Mouse (Mus musculus) yolk sac, embryonic 10.5 days (tissue): Measurements from ENCODE around the gene Nadk.
"Not testable (repeated sequence)": the region's sequence is repeated elsewhere in the genome, so short reads cannot be mapped to it uniquely, and the experiment has no call there.

Experiments used
- DNase-seq: peaks from one replicate; pipeline ENCODE4 v3.0.0-alpha.2; 2017; ENCODE audit warnings: low spot score

Gene Nadk

DNA sequence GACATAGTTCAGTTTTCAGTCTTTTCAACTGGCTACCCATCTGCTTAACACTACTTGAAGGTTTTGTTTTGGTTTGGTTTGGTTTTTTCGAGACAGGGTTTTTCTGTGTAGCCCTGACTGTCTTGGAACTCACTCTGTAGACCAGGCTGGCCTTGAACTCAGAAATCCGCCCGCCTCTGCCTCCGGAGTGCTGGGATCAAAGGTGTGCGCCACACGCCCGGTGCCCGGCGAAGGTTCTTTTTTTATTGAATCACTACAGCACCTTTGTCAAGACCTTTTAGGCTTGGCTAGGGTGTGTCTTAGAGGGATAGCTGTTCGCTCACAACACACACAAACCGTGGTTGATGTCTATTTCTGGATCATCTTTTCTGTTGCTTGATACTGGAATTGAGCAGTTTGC is 8.1 kb downstream of the Nadk start:
- not testable (repeated sequence) for DNase-seq

DNA sequence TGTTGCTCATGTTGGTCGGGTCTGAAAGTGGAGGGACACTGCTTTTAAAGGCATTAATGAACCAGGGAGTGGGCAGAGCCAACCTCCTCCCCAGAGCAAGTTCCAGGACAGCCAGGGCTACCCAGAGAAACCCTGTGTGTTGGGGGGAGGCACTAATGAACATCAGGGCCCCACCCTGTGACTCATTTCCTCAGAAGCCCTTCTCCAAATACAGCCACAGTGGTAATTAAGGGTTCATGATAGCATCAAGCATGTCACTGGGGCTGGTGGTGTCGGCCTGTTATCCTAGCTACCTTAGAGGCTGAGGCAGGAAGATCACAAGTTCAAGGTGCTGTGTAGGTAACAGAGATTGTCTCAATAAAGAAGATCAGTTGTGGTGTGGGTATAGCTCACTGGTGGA is 9.3 kb downstream of the Nadk start:
- DNase-seq: no peak

GRCm38 (mm10) chr4:155573155-155573554 is 11.0 kb downstream of the Nadk start:
- DNase-seq: no peak

DNA sequence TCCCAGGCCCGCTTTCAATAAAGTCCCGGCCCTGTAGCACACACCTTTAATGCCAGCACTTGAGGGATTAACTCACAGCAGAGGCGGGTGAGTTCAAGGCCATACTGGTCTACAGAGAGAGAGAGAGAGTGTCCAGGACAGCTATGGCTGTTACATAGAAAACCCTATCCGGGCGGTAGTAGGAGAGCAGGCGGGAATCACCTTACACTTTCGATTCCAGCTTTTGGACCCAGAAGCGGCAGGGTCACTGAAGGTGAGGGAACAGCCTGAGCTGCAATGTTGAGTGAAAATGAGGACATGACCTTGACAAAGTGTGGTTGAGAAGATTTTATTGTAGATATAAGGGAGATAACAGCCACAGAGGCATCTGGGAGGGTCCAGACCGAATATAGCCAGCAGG is 11.7 kb downstream of the Nadk start:
- no peak for DNase-seq

DNA sequence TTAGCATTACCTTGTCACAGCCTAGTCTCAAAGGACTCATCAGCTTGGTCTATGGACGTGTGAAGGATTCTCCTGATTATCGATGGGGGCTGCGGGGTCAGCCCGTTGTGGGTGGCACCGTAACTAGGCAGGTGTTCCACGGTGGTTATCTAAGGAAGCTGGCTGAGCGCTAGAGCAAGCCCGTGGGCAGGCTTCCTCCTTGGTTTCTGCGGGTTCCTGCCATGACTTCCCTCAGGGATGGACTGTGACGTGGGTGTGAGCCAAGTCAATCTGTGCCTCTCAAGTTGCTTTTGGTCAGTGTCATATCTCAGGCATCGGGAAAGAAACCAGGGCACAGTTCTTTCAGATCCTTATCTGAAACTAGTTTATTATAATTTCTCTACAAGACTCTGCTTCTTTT is 12.8 kb downstream of the Nadk start:
- no peak for DNase-seq

- DNase-seq: no peak
Observed at GRCm38 (mm10) chr4:155575521-155575920, 13.3 kb downstream of the Nadk start.

DNA sequence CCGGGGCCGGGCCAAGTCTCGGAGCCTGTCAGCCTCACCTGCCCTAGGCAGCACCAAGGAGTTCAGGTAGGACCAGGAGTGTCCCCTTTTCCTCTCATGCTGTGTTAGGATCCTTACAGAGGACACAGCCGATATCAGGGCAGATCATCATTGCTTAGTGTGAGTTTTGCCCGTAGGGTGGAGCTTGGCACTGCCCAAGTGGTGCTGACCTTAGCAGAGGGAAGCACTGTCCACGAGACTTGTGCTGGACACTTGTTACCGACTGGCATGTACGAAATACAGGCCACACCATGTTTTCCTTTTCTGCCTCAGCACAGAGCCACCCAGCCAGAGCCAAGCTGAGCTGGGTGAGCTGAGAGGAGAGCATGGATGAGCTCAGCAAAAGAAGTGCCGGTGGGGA is 15.0 kb downstream of the Nadk start:
- DNase-seq: no peak

DNA sequence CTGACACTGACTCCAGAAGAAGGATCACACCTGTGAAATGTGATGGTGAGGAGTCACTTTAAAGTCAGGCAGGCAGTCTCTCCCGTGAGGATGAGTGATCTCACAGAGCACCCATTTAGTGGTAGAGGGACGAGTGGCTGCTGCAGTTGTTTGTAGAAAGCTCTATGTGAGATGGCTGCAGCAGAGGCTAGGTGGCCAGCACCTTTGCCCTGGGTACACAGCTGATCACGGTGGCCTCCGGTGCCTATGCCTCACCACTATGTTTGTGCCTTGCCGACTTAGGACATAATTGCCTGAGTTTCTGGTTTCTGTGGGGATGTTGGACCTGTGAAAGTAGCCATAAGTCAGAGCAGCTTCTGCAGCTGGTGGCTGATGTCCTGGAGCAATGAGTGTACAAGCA is 15.6 kb downstream of the Nadk start:
- no peak for DNase-seq

DNA sequence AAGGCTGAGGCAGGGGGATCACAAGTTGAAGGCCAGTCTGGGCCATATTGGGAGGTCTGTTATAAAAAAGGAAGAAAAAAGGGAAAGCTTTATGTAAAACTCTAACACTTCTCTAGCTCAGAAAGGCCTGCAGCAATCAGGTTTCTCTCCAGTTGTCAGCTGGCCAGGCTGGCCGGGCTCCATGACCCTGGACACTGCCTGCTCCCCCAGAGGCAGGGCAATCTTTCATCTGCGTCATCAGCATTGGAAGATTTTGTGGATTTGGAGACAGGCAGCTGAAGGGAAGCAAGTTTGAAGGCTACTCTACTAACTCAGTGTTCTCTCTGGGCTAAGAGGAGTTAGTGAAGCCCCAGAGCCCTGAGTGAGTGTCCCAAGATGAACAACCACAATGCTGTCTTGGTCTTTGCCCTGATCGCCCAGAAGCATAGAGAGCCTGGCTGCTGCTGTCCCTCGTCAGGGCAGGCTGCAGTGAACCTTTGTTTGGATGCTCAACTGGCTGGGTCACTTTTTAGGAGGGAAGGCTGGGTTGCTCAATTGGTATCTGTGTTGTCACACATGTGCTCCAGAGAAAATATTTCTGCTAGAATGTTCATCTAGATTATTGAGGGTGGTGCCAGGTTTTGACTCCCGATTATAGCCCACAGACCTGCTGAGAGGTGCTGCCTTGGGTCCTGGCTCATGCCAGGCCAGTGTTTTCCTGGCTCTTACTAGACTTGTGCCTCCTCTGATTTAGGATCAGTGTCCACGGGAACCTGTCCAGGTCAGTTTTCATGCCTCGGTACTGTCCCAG is 16.4 kb downstream of the Nadk start:
- DNase-seq: no peak

DNA sequence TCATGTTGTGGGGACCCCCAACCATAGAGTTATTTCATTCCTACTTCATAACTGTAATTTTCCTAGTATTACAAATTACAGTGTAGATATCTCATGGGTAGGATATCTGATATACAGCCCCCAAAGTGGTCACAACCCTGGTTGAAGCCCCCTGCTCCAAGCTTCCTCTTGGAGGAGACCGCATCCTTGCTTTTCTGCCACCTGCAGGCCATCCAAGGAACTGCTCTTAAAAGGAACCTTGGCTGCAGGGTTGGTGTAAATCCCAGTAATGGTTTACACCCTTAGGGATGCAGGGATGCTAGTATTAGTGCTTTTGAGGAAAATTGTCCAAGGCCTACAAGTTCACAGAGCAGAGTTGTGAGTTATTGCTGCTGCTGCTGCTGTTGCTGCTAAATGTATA is 18.2 kb downstream of the Nadk start:
- no peak for DNase-seq

GRCm38 (mm10) chr4:155582279-155582905 is 20.2 kb downstream of the Nadk start:
- DNase-seq: no peak

- DNase-seq: no peak
Observed at GRCm38 (mm10) chr4:155589356-155589755, 27.2 kb downstream of the Nadk start.

GRCm38 (mm10) chr4:155591012-155591719 is 29.0 kb downstream of the Nadk start:
- no peak for DNase-seq

- no peak for DNase-seq
Observed at GRCm38 (mm10) chr4:155593780-155594179, 31.6 kb downstream of the Nadk start.

DNA sequence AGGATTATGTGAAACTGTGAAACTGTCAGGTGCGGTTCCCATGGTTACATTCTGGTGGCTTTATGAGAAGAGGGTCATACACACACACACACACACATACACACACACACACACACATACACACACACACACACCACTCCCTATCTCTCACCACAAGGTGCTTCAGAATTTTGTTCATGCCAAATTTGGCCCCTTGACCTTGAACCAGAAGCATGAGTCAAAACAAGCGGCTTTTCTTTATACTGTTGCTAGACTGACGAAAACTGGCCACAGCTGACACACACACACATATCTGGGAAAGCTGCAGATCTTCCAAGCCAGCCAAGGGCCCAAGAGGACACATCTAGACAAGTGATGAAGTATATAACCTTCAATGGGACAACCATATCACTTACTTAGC is 33.6 kb downstream of the Nadk start:
- DNase-seq: no peak

GRCm38 (mm10) chr4:155596606-155597005 is 34.4 kb downstream of the Nadk start:
- no peak for DNase-seq

GRCm38 (mm10) chr4:155598536-155598935 is 36.4 kb downstream of the Nadk start:
- DNase-seq: peak; percentile 40

- no peak for DNase-seq
Observed at GRCm38 (mm10) chr4:155599901-155600825, 38.0 kb downstream of the Nadk start.

GRCm38 (mm10) chr4:155601091-155601996 is 39.2 kb downstream of the Nadk start, which contains the start of gene Slc35e2:
Slc35e2 (plus strand) TSS chr4:155601416.
- peak; percentile 96 for DNase-seq

DNA sequence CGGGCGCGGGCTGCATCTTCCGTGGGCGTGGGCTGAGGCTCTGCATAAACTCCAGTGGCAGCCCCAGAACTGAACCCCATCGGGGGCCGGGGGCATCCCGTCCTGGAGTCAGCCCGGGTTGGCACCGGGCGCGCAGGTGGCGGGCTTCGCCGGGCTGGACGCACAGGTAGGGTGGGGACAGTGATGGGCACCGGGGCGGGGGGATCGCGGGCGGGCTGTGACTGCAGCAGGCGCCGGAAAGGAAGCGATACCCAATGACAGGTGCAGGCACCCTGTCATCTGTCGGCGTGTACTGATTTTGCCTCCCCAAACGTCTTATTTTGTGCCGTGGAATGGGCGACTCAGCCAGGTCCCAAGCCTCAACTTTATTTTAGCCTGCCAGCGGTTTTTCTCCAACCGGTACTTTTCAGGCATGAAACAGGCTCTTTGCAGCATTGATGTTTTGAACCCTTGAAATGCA is 39.8 kb downstream of the Nadk start:
- no peak for DNase-seq

- no peak for DNase-seq
Observed at GRCm38 (mm10) chr4:155602753-155603152, 40.6 kb downstream of the Nadk start.
